Mouse (Mus musculus) kidney, embryonic 15.5 days (tissue): ENCODE results near the gene Sf1. TPM values are rescaled to one million over a fixed set of nuclear protein-coding genes. Genes with fewer than 3 reads are reported as not detected.

ENCODE experiments used
- ATAC-seq: fragments of 200-750 bp; cut with Nextera tagmentation; replicated peaks from 2 replicates; pipeline ENCODE4 v1.8.0; 2017; ENCODE audit warnings: moderate TSS enrichment; ENCODE audit not compliant: low FRiP score
- H3K27ac ChIP-seq: fragments of 300-500 bp; sonication (generic); 2 replicates; pipeline ENCODE4 v1.5.1; 2015; ENCODE audit warnings: mild to moderate bottlenecking, inconsistent platforms
- H3K27me3 ChIP-seq: fragments of 300-500 bp; sonication (generic); 2 replicates; pipeline ENCODE4 v1.6.1; 2015; ENCODE audit warnings: inconsistent platforms
- H3K36me3 ChIP-seq: fragments of 300-500 bp; sonication (generic); 2 replicates; pipeline ENCODE4 v1.6.1; 2015; ENCODE audit warnings: inconsistent platforms
- H3K4me1 ChIP-seq: fragments of 300-500 bp; sonication (generic); 2 replicates; pipeline ENCODE4 v1.6.1; 2015; ENCODE audit warnings: inconsistent platforms
- H3K4me2 ChIP-seq: fragments of 300-500 bp; sonication (generic); 2 replicates; pipeline ENCODE4 v1.6.1; 2015; ENCODE audit warnings: moderate library complexity, mild to moderate bottlenecking, inconsistent platforms
- H3K4me3 ChIP-seq: fragments of 300-500 bp; sonication (generic); replicated peaks from 2 replicates; pipeline ENCODE4 v1.5.1; 2015; ENCODE audit warnings: mild to moderate bottlenecking, inconsistent platforms
- H3K9ac ChIP-seq: fragments of 300-500 bp; sonication (generic); 2 replicates; pipeline ENCODE4 v1.6.1; 2015; ENCODE audit warnings: mild to moderate bottlenecking, inconsistent platforms
- H3K9me3 ChIP-seq: fragments of 300-500 bp; sonication (generic); replicated peaks from 2 replicates; pipeline ENCODE4 v1.6.1; 2016; ENCODE audit warnings: inconsistent platforms
- WGBS: fragments of 180-500 bp; shearing (Covaris S2); methylation state at CpG from one replicate; pipeline ENCODE4 v1.1.7; 2015; ENCODE audit warnings: mixed read lengths; 5-methylcytosine and 5-hydroxymethylcytosine counted together
- polyA plus RNA-seq: library from polyadenylated mRNA; unstranded; fragments of >200 nt; fragmentation: Nextera tagmentation; extraction: Ambion mirVana; gene quantifications from 2 replicates; pipeline ENCODE4 v1.2.1, GENCODE M21; 2015

Gene Sf1
- polyA plus RNA-seq, 1 experiment from 2014 or later: 165 TPM

- 74% methylated on average over 8 of the region's 8 CpGs for WGBS
- Histone ChIP-seq H3K9ac (no peak overlapping the region), H3K4me3 (no peak overlapping the region), H3K4me1 (peaks cover 23% of the 10 kb centered on the region), H3K27ac (no peak overlapping the region), H3K36me3 (no peaks in the 10 kb centered on the region; the same call in 1 of the 2 replicates), H3K9me3 (no peaks in the 10 kb centered on the region), H3K27me3 (peaks cover 8% of the 10 kb centered on the region; the same call in 1 of the 2 replicates), H3K4me2 (no peak overlapping the region)
- no peak for ATAC-seq
Measured at GRCm38 (mm10) chr19:6407109-6407508, 43.6 kb downstream of the Sf1 start.

GRCm38 (mm10) chr19:6407816-6408510 lies 44.5 kb downstream of the Sf1 start:
- H3K27me3 ChIP-seq: no peaks in the 10 kb centered on the region; the same call in 1 of the 2 replicates
- no peak overlapping the region for H3K4me2 ChIP-seq
- no peak for ATAC-seq
- H3K27ac ChIP-seq: no peak overlapping the region
- no peak overlapping the region for H3K4me3 ChIP-seq
- no peak overlapping the region for H3K9ac ChIP-seq
- peaks cover 17% of the 10 kb centered on the region for H3K4me1 ChIP-seq
- no peaks in the 10 kb centered on the region; the same call in 1 of the 2 replicates for H3K36me3 ChIP-seq
- no peaks in the 10 kb centered on the region for H3K9me3 ChIP-seq
- 58% methylated on average over 16 of the region's 16 CpGs for WGBS

GRCm38 (mm10) chr19:6408749-6409148 lies 45.3 kb downstream of the Sf1 start:
- Histone ChIP-seq H3K4me1 (peaks cover 15% of the 10 kb centered on the region), H3K36me3 (no peaks in the 10 kb centered on the region; the same call in 1 of the 2 replicates), H3K27ac (no peak overlapping the region), H3K27me3 (no peaks in the 10 kb centered on the region), H3K4me2 (no peak overlapping the region), H3K9ac (no peak overlapping the region), H3K9me3 (no peaks in the 10 kb centered on the region), H3K4me3 (no peak overlapping the region)
- no peak for ATAC-seq
- 79% methylated on average over 8 of the region's 8 CpGs for WGBS

GRCm38 (mm10) chr19:6409176-6409575 lies 45.7 kb downstream of the Sf1 start:
- H3K27me3 ChIP-seq: no peaks in the 10 kb centered on the region
- H3K4me1 ChIP-seq: peaks cover 15% of the 10 kb centered on the region
- no peak overlapping the region for H3K4me2 ChIP-seq
- H3K27ac ChIP-seq: no peak overlapping the region
- H3K9me3 ChIP-seq: no peaks in the 10 kb centered on the region
- H3K4me3 ChIP-seq: no peak overlapping the region
- 78% methylated on average over 5 of the region's 5 CpGs for WGBS
- ATAC-seq: no peak
- H3K9ac ChIP-seq: no peak overlapping the region
- no peaks in the 10 kb centered on the region; the same call in 1 of the 2 replicates for H3K36me3 ChIP-seq

- H3K9me3 ChIP-seq: no peaks in the 10 kb centered on the region
- H3K27me3 ChIP-seq: no peaks in the 10 kb centered on the region
- H3K27ac ChIP-seq: no peak overlapping the region
- no peak overlapping the region for H3K4me3 ChIP-seq
- no peaks in the 10 kb centered on the region; the same call in 1 of the 2 replicates for H3K36me3 ChIP-seq
- no peak for ATAC-seq
- H3K9ac ChIP-seq: no peak overlapping the region
- 87% methylated on average over 5 of the region's 5 CpGs for WGBS
- H3K4me1 ChIP-seq: peaks cover 8% of the 10 kb centered on the region
- no peak overlapping the region for H3K4me2 ChIP-seq
Measured at GRCm38 (mm10) chr19:6409936-6410335, 46.4 kb downstream of the Sf1 start.

- ATAC-seq: no peak
- H3K27me3 ChIP-seq: peaks cover 19% of the 10 kb centered on the region
- WGBS: 40% methylated on average over 14 of the region's 14 CpGs
Measured at GRCm38 (mm10) chr19:6412798-6413197, 49.3 kb downstream of the Sf1 start.

GRCm38 (mm10) chr19:6415454-6415853 lies 52.0 kb downstream of the Sf1 start:
- Histone ChIP-seq H3K9me3 (no peaks in the 10 kb centered on the region), H3K4me3 (no peak overlapping the region), H3K27ac (no peak overlapping the region), H3K36me3 (no peaks in the 10 kb centered on the region; the same call in 1 of the 2 replicates), H3K4me1 (peaks cover 45% of the 10 kb centered on the region), H3K9ac (no peak overlapping the region), H3K4me2 (no peak overlapping the region), H3K27me3 (peaks cover 41% of the 10 kb centered on the region)
- ATAC-seq: no peak
- 49% methylated on average over 6 of the region's 6 CpGs for WGBS

More at GRCm38 (mm10) chr19:6412798-6413197, 49.3 kb downstream of the Sf1 start:
- H3K9ac ChIP-seq: no peak overlapping the region
- H3K4me2 ChIP-seq: peak overlapping the region; percentile 5; the same call in 1 of the 2 replicates
- H3K4me1 ChIP-seq: peaks cover 33% of the 10 kb centered on the region
- no peak overlapping the region for H3K4me3 ChIP-seq
- no peaks in the 10 kb centered on the region for H3K9me3 ChIP-seq
- H3K27ac ChIP-seq: no peak overlapping the region
- no peaks in the 10 kb centered on the region; the same call in 1 of the 2 replicates for H3K36me3 ChIP-seq

GRCm38 (mm10) chr19:6416124-6416770 lies 52.8 kb downstream of the Sf1 start:
- Histone ChIP-seq H3K27me3 (peaks cover 49% of the 10 kb centered on the region), H3K4me1 (peaks cover 45% of the 10 kb centered on the region), H3K9ac (no peak overlapping the region), H3K9me3 (no peaks in the 10 kb centered on the region), H3K36me3 (no peaks in the 10 kb centered on the region; the same call in 1 of the 2 replicates), H3K27ac (no peak overlapping the region), H3K4me3 (no peak overlapping the region), H3K4me2 (no peak overlapping the region)
- WGBS: 9% methylated on average over 9 of the region's 9 CpGs
- ATAC-seq: no peak

GRCm38 (mm10) chr19:6416894-6417761 lies 53.6 kb downstream of the Sf1 start:
- peaks cover 58% of the 10 kb centered on the region for H3K27me3 ChIP-seq
- ATAC-seq: no peak
- no peak overlapping the region for H3K4me2 ChIP-seq
- H3K4me3 ChIP-seq: no peak overlapping the region
- WGBS: 65% methylated on average over 12 of the region's 12 CpGs
- H3K9me3 ChIP-seq: no peaks in the 10 kb centered on the region
- no peak overlapping the region for H3K9ac ChIP-seq
- H3K4me1 ChIP-seq: peaks cover 45% of the 10 kb centered on the region
- H3K27ac ChIP-seq: no peak overlapping the region
- H3K36me3 ChIP-seq: no peaks in the 10 kb centered on the region

- under 1% methylated on average over 44 of the region's 46 CpGs for WGBS
- Histone ChIP-seq H3K27ac (no peak within 1 kb of the TSS), H3K9ac (peak within 1 kb of the TSS; percentile 42; the same call in 1 of the 2 replicates), H3K27me3 (peaks cover 70% of the 10 kb centered on the region), H3K4me1 (peaks cover 40% of the 10 kb centered on the region), H3K4me2 (peak within 1 kb of the TSS; percentile 97), H3K36me3 (no peaks in the 10 kb centered on the region), H3K4me3 (peak within 1 kb of the TSS; percentile 56), H3K9me3 (no peaks in the 10 kb centered on the region)
- peak; percentile 82 for ATAC-seq
Measured at GRCm38 (mm10) chr19:6418233-6418879, 54.9 kb downstream of the Sf1 start, which contains the start of gene Nrxn2. Nrxn2 (plus strand) TSS chr19:6418731.

GRCm38 (mm10) chr19:6418984-6419692 lies 55.6 kb downstream of the Sf1 start:
- 10% methylated on average over 17 of the region's 23 CpGs for WGBS
- Histone ChIP-seq H3K36me3 (no peaks in the 10 kb centered on the region), H3K9ac (no peak overlapping the region), H3K4me2 (peak overlapping the region; percentile 97), H3K4me3 (peak overlapping the region; percentile 56), H3K4me1 (peaks cover 40% of the 10 kb centered on the region), H3K27ac (no peak overlapping the region), H3K27me3 (peaks cover 75% of the 10 kb centered on the region), H3K9me3 (no peaks in the 10 kb centered on the region)
- ATAC-seq: peak; percentile 27; the same call in 1 of the 2 replicates
